Mouse (Mus musculus): Measurements from ENCODE around the gene Ppard. TPM values are rescaled to one million over a fixed set of nuclear protein-coding genes. Genes with fewer than 3 reads are reported as not detected.

Ppard gene
- 1.3 and 1.4 TPM in 2 replicates for polyA plus RNA-seq (2015; fragmentation: Nextera tagmentation; extraction: Ambion mirVana)

DNA sequence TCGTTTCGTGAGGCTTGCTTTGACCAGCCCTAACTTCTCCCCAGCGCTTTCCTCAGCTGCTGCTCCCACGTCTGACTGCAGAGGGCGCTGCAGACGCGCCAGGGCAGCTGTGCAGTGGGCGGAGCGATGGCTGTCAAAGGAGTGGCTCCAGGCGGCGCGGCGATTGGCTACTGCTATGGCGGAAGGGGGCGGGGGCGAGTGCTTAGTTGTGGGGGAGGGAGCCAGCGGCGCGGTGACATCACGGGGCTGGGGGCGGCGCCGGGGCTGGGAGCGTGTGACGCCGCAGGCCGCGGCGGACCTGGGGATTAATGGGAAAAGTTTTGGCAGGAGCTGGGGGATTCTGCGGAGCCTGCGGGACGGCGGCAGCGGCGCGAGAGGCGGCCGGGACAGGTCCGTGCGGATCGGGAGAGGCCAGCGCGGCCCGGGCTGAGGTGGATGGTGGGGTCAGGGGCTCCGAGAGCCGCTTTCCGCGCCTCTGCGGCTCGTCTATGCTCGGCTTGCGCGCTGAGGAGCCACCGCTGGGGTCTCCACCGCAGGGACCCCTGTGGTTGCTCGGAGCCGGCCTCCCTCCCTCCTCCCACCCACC is at the start of gene Ppard:
Gene Ppard (plus strand): TSS at position 226 of the 586 bp plus-strand sequence.
- H3K9me3 ChIP-seq, result no peaks in the 10 kb centered on the region
- under 1% methylated on average over 38 of the region's 57 CpGs for WGBS
- peak within 1 kb of the TSS; percentile 35; the same call in 1 of the 2 replicates for H3K27ac ChIP-seq (replicated peaks)

DNA sequence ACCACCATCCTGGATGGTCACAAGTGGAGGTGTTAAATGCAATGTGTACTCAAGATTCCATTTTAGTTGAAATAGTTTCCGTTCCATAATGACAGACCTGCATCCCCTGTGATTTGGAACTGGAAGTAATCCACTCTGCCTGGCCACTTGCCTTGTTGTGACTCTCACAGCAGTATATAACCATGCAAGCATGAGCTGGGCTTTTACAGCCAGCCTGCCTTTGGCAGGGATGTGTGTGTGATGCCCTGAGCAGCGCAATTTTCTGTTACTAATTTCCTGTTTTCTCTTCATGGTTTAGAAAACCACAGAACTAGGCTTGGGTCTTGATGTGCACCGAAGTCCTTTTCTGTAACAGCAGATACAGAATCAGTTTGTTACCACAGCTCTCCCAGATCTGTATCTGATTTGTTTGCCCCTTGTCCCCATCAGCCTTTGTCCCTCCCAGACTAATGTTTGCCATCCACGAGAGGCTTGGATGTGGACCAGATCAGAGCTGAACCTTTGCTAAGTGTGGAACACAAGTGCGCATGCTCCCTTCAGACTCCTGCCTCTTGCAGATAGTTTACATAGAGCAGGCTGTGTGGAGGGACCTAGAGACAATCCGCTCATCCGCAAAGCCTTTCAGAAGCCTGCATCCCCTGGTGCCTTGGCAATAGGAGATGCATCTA is 47.4 kb upstream of the Ppard start:
- no peak for ATAC-seq (replicated peaks)
- H3K4me3 ChIP-seq, result no peak overlapping the region
- WGBS, result 81% methylated on average over 7 of the region's 7 CpGs
- no peak overlapping the region for H3K4me2 ChIP-seq (replicated peaks)
- peaks cover 5% of the 10 kb centered on the region for H3K4me1 ChIP-seq
- no peaks in the 10 kb centered on the region for H3K27me3 ChIP-seq
- H3K27ac ChIP-seq (replicated peaks), result 0 out of 2 replicates have a peak overlapping the region, but pooled peaks have one; percentile 27
- H3K9me3 ChIP-seq, result no peaks in the 10 kb centered on the region
- no peak overlapping the region for H3K9ac ChIP-seq (replicated peaks)
- H3K36me3 ChIP-seq, result peaks cover 5% of the 10 kb centered on the region

More for the DNA sequence above, at the start of gene Ppard:
- H3K27me3 ChIP-seq, result no peaks in the 10 kb centered on the region
- peak; percentile 94 for ATAC-seq (replicated peaks)
- H3K4me1 ChIP-seq, result peaks cover 6% of the 10 kb centered on the region
- H3K4me2 ChIP-seq (replicated peaks), result peak within 1 kb of the TSS; percentile 76
- peak within 1 kb of the TSS; percentile 61 for H3K9ac ChIP-seq (replicated peaks)
- H3K4me3 ChIP-seq, result peak within 1 kb of the TSS; percentile 64
- no peaks in the 10 kb centered on the region for H3K36me3 ChIP-seq

DNA sequence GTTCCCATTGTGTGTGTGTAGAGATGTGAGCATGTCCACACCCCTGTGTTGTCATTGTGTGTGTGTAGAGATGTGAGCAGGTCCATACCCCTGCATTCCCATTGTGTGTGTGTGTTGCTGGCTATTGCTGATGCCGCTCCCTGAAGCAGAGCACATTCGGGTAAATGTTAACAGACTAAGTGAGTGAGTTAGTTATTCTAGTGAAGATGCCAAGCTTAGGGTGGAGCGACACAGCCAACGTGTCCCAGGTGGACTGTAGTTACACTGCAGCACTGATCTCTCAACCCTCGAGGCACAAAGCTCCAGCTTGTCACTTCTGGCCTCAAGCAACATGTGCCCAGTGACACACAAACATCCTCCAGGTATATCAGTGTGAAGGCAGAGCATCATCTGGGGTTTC is 44.2 kb upstream of the Ppard start:
- 91% methylated on average over 5 of the region's 5 CpGs for WGBS
- Histone ChIP-seq H3K4me2 (replicated peaks) (no peak overlapping the region), H3K4me1 (no peaks in the 10 kb centered on the region), H3K36me3 (peaks cover 30% of the 10 kb centered on the region), H3K4me3 (no peak overlapping the region), H3K27me3 (no peaks in the 10 kb centered on the region), H3K9ac (replicated peaks) (no peak overlapping the region), H3K9me3 (no peaks in the 10 kb centered on the region), H3K27ac (replicated peaks) (no peak overlapping the region)
- no peak for ATAC-seq (replicated peaks)

DNA sequence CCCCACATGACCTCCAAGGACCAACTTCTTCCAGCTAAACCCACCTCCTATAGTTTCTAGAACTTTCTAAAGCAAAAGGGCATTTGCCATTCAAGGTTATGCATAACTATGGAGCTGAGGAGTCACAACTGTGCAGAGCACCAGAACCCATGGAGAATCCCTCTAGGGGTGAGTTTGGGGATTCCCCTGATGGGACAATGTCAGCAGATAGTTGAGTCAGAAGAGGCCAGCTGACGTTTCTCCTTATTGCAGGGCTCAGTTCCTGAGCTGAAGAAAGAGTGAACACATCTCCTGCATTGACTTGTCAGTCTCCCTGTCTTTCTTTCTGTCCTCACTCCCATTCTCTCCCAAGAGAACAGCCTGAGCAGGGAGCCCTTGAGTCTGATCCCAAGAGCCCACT is 39.7 kb upstream of the Ppard start:
- Histone ChIP-seq H3K27me3 (no peaks in the 10 kb centered on the region), H3K4me3 (no peak overlapping the region), H3K9ac (replicated peaks) (no peak overlapping the region), H3K9me3 (no peaks in the 10 kb centered on the region), H3K4me2 (replicated peaks) (no peak overlapping the region), H3K36me3 (peaks cover 46% of the 10 kb centered on the region), H3K4me1 (no peaks in the 10 kb centered on the region), H3K27ac (replicated peaks) (no peak overlapping the region)
- 82% methylated on average over 1 of the region's 1 CpGs for WGBS
- no peak for ATAC-seq (replicated peaks)

DNA sequence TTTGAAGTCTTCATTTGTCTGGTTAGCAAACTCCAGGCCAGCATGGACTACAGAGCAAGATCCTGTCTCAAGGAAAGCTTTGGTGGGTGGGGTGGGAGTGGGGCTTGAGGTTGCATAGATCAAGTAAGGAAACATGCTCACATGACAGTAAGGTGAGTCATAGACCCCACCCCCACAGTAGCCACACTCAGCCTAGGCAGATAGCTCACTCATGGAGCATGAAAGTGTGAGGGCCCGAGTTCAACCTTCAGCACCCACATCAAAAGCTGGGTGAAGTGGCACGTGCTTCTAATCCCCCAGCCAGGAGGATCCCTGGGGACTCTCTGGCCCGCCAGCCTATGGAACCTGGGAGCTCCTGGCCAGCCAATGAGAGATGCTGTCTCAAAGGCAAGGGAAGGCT is 38.9 kb upstream of the Ppard start:
- H3K9ac ChIP-seq (replicated peaks), result no peak overlapping the region
- no peak for ATAC-seq (replicated peaks)
- no peak overlapping the region for H3K4me3 ChIP-seq
- no peaks in the 10 kb centered on the region for H3K9me3 ChIP-seq
- WGBS, result 82% methylated on average over 3 of the region's 3 CpGs
- no peak overlapping the region for H3K4me2 ChIP-seq (replicated peaks)
- H3K27ac ChIP-seq (replicated peaks), result no peak overlapping the region
- H3K36me3 ChIP-seq, result peaks cover 54% of the 10 kb centered on the region
- no peaks in the 10 kb centered on the region for H3K27me3 ChIP-seq
- H3K4me1 ChIP-seq, result no peaks in the 10 kb centered on the region

DNA sequence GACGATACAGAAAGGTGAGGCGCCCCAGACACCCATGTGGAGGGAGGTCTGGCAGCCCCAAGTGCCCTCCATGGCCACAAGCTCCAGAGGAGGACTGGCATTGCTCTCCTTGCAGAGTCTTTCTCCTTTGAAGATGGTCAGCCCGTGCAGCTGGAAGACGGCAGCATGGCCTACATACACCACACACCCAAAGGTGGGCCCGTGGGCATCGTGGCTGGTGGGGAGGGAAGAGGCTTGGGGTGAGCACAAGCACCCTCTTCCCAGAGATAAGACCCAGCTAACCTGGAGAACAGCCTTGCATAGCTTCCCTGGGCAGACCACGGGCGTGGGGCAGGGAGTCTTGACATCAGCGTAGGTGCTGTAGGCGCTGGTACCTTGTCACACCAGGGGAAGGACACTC is 37.5 kb upstream of the Ppard start:
- no peak overlapping the region for H3K4me2 ChIP-seq (replicated peaks)
- no peak overlapping the region for H3K27ac ChIP-seq (replicated peaks)
- no peak overlapping the region for H3K4me3 ChIP-seq
- no peaks in the 10 kb centered on the region for H3K4me1 ChIP-seq
- H3K9ac ChIP-seq (replicated peaks), result no peak overlapping the region
- ATAC-seq (replicated peaks), result no peak
- 96% methylated on average over 10 of the region's 10 CpGs for WGBS
- H3K36me3 ChIP-seq, result peaks cover 58% of the 10 kb centered on the region
- no peaks in the 10 kb centered on the region for H3K9me3 ChIP-seq
- H3K27me3 ChIP-seq, result no peaks in the 10 kb centered on the region

DNA sequence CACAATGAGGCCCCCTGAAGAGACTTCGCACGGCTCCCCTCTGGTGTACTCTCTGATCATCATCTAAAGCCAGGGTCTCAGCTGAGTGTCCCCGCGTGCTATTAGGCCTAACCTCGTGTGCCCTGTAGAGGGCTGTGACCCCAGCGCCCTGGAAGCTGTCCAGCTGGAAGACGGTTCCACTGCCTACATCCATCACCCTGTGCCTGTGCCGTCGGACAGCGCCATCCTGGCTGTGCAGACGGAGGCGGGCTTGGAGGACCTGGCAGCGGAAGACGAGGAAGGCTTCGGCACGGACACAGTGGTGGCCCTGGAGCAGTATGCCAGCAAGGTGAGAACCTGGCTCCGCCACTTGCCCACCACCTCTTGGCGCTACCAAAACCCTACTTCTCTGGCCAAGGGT is 34.9 kb upstream of the Ppard start:
- peaks cover 46% of the 10 kb centered on the region for H3K36me3 ChIP-seq

DNA sequence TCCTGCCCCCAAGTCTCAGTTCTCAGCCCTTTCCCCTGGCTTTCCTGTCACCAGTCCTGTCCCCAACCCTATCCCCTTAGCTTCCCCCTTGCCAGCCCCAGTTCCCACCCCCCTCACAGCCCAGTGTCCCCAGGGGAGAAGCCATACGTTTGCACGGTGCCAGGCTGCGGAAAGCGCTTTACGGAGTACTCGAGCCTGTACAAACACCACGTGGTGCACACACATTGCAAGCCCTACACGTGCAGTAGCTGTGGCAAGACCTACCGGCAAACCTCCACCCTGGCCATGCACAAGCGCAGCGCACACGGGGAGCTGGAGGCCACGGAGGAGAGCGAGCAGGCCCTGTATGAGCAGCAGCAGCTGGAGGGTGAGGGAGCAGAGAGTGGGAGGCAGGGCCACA is 30.5 kb upstream of the Ppard start:
- 89% methylated on average over 14 of the region's 14 CpGs for WGBS
- Histone ChIP-seq H3K4me1 (no peaks in the 10 kb centered on the region), H3K4me2 (replicated peaks) (no peak overlapping the region), H3K27me3 (no peaks in the 10 kb centered on the region), H3K27ac (replicated peaks) (no peak overlapping the region), H3K36me3 (peaks cover 41% of the 10 kb centered on the region), H3K9ac (replicated peaks) (no peak overlapping the region), H3K9me3 (no peaks in the 10 kb centered on the region), H3K4me3 (no peak overlapping the region)
- ATAC-seq (replicated peaks), result no peak

More for the DNA sequence above, 34.9 kb upstream of the Ppard start:
- no peaks in the 10 kb centered on the region for H3K27me3 ChIP-seq
- no peaks in the 10 kb centered on the region for H3K4me1 ChIP-seq
- no peak overlapping the region for H3K4me3 ChIP-seq
- H3K27ac ChIP-seq (replicated peaks), result no peak overlapping the region
- 76% methylated on average over 18 of the region's 18 CpGs for WGBS
- H3K4me2 ChIP-seq (replicated peaks), result no peak overlapping the region
- no peak overlapping the region for H3K9ac ChIP-seq (replicated peaks)
- H3K9me3 ChIP-seq, result no peaks in the 10 kb centered on the region
- no peak for ATAC-seq (replicated peaks)

DNA sequence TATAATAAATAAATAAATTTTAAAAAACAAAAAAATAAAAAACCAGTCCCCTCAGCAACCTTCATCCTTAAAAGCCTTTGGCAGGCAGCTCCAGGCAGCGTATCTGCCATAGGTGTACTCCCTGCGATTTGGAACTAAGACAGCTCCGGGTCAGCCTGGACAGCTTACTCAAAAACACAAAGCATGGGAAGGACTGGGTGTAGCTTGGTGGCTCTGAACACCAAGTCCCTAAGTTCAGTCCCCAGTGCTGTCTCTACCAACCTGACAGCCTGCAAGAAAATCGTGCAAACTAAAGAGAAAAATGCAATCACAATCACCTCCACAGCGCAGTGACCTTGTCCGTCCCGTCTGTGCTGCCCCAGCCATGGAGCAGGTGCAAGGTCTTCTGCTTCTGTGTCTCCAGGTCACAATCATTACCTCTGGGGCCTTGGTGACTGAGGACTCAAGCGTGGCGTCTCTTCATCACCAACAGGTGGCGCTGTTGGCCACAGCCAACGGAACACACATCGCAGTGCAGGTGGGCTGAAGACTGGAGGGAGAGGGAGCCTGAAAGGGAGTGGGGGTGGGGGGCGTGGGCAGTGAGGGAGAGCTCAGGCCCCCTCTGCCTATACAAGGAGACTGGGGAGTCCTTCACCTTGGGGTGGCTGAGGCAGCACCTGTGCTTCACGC is 28.3 kb upstream of the Ppard start:
- no peak overlapping the region for H3K27ac ChIP-seq (replicated peaks)
- no peaks in the 10 kb centered on the region for H3K27me3 ChIP-seq
- no peaks in the 10 kb centered on the region for H3K4me1 ChIP-seq
- H3K9me3 ChIP-seq, result no peaks in the 10 kb centered on the region
- no peak overlapping the region for H3K4me3 ChIP-seq
- H3K9ac ChIP-seq (replicated peaks), result no peak overlapping the region
- H3K4me2 ChIP-seq (replicated peaks), result no peak overlapping the region
- ATAC-seq (replicated peaks), result 0 out of 2 replicates have a peak, but pooled peaks have one; percentile 12
- WGBS, result 39% methylated on average over 14 of the region's 14 CpGs
- H3K36me3 ChIP-seq, result peaks cover 29% of the 10 kb centered on the region

DNA sequence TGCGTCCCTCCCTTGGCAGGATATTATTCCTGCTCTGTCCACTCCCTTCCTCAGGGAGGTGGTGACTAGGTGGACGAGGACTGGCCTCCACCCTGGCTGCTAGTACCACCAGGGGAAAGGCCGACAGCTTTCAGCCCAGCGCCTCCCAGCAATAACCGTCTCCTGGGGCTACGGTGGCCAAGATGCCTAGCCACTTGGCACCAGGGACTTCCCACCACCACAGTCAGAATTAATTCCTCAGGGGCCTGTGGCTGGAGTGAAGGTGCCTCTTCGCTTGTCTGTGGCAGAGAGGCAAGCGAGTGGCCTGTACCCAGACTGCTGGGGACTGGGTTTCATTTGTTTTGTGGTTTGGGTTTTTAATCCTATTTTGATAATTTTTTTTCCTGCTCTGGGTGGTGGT is 27.1 kb upstream of the Ppard start:
- ATAC-seq (replicated peaks), result no peak
- Histone ChIP-seq H3K27ac (replicated peaks) (no peak overlapping the region), H3K4me2 (replicated peaks) (no peak overlapping the region), H3K36me3 (peaks cover 20% of the 10 kb centered on the region), H3K4me3 (no peak overlapping the region), H3K9ac (replicated peaks) (no peak overlapping the region), H3K27me3 (no peaks in the 10 kb centered on the region), H3K4me1 (no peaks in the 10 kb centered on the region), H3K9me3 (no peaks in the 10 kb centered on the region)
- WGBS, result 94% methylated on average over 8 of the region's 8 CpGs

DNA sequence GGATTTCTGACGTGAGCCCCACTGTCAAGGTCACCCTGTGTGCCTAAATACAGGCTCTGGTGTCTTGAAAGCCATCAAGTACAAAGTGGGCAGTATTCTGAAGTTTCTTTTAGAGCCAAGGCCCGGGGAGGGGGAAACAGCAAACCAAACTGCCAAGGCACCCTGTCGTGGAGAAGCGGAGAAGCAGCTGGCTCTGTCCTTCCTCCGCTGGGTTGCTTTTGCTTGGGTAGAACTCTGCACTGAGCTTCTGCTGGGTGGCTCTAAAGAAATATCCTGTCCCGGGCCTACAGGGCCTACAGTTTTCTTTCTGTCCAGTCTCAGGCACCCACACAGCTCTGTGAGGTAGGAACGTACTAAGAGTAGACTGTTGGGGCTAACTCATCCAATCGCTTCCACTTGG is 25.4 kb upstream of the Ppard start:
- 76% methylated on average over 8 of the region's 8 CpGs for WGBS
- Histone ChIP-seq H3K4me3 (no peak overlapping the region), H3K27ac (replicated peaks) (no peak overlapping the region), H3K27me3 (no peaks in the 10 kb centered on the region), H3K4me1 (no peaks in the 10 kb centered on the region), H3K9ac (replicated peaks) (no peak overlapping the region), H3K4me2 (replicated peaks) (no peak overlapping the region), H3K36me3 (peaks cover 15% of the 10 kb centered on the region; the same call in 1 of the 2 replicates), H3K9me3 (no peaks in the 10 kb centered on the region)
- ATAC-seq (replicated peaks), result no peak

DNA sequence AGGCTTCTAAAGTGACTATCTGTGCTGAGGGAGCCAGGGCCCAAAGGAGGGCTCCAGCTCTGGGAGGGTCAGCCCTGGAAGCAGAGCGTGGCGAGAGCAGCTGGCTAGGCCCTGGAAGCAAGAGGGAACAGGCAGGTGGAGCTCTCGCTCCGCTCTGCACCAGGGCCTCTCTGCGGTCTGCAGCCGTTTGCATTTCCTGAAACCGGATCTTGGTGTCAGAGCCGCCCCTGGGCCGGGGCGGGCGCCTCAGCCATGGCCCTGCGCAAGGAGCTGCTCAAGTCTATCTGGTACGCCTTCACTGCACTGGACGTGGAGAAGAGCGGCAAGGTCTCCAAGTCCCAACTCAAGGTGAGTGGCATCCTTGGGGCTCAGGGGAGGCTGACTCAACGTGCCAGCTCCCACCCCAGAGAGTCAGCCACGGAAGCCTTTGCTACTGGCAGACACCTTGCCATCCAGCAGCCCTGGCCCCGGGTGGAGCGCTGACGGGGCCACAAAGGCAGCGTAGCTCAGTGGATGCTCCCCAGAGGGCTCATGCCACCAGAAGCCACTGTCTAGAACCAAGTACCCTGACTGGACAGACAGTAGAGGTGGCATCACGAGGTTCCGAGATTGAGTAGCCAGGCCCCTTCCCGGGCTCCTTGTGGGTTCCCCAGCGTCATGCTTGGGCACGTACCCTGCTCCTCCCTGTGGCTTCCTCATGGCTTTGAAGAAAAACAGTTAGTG is 24.7 kb upstream of the Ppard start, which contains the start of gene Def6:
Gene Def6 (plus strand): TSS at position 188 of the 723 bp plus-strand sequence.
- Histone ChIP-seq H3K4me2 (replicated peaks) (no peak within 1 kb of the TSS; the same call in 1 of the 2 replicates), H3K4me1 (no peaks in the 10 kb centered on the region), H3K27ac (replicated peaks) (no peak within 1 kb of the TSS), H3K27me3 (no peaks in the 10 kb centered on the region), H3K9ac (replicated peaks) (no peak within 1 kb of the TSS), H3K36me3 (peaks cover 11% of the 10 kb centered on the region; the same call in 1 of the 2 replicates), H3K9me3 (no peaks in the 10 kb centered on the region), H3K4me3 (no peak within 1 kb of the TSS)
- WGBS, result 26% methylated on average over 26 of the region's 26 CpGs
- peak; percentile 18; the same call in 1 of the 2 replicates for ATAC-seq (replicated peaks)
